Comparison of ENCODE assay signal across 8 mouse cellular contexts in the genomic region with DNA sequence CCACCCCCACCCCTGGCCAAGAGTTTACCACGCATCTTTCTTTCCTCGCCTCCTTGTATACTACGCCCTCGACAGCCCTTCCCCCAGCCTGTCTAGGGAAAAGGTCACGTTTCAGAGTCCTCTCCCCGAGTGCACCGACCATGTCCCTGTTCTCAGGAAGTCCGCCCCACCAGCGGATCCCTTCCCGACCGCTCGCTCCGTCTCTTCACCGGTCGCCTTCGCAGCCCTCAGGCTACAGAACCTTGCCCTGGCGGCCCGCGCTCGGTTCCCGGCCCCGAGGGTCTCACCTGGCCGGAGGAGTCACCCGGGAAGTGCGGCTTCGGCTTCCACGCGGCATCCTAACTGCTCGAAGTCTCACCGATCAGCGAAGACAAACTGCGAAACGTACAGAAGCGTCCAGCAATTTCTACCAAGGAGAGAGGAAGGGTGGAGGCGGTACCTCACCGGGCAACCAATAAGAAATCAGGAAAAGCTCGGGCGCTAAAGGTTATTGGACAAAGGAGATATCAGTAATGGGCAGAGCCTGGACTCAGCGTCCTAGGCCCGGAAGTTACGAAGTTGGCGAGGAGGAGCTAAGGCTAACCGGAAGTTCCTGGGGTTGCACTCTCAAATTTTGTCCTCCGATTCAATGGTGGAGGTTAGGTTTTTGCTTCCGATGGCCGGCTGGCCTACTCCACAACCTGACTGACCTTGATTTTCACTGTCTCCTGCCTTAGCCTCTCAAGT. TPM values are rescaled to one million over a fixed set of nuclear protein-coding genes. Genes with fewer than 3 reads are reported as not detected.
DNase-seq lines count a peak whose midpoint lies in the region; ATAC-seq and TF ChIP-seq lines count a peak whose summit lies in the region.

A gene (minus strand): TSS at position 560 of the 726 bp plus-strand sequence.

- ATAC-seq in forebrain, embryonic 11.5 days (replicated peaks; ENCODE audit: low FRiP score) = peak; percentile 99
- ATAC-seq in heart, embryonic 16.5 days (replicated peaks; ENCODE audit: extremely low read depth, insufficient read depth, low FRiP score) = peak; percentile 99
- peak; percentile 99 for ATAC-seq in liver, embryonic 15.5 days (ENCODE audit: insufficient read depth)
- peak; percentile 99 for ATAC-seq in neural tube, embryonic 12.5 days (ENCODE audit: low FRiP score, low read depth)

- no peak for TF ChIP-seq EP300 in CH12.LX (IDR thresholded peaks at IDR 0.05; ENCODE audit: low read length)

- H3K79me2 ChIP-seq in CH12.LX (replicated peaks; ENCODE audit: control insufficient read depth, extremely low read depth, insufficient read depth, poor library complexity, severe bottlenecking) = peaks cover 36% of the 10 kb centered on the region

- H3K4me1 ChIP-seq in CH12.LX (ENCODE audit: control insufficient read depth in 1 of 2, insufficient read depth in 2 of 2) = peaks cover 3 to 10% of the 10 kb centered on the region in 2 experiments; a peak in 2 of 4 replicates
- H3K4me1 ChIP-seq in forebrain, embryonic 11.5 days (replicated peaks; ENCODE audit: control insufficient read depth, insufficient read depth, low read length) = 0 out of 2 replicates have a peak, but pooled peaks cover 5% of the 10 kb centered on the region
- peaks cover 15% of the 10 kb centered on the region for H3K4me1 ChIP-seq in heart, embryonic 16.5 days (ENCODE audit: control insufficient read depth, insufficient read depth, low read length)
- peaks cover 20% of the 10 kb centered on the region for H3K4me1 ChIP-seq in liver, embryonic 15.5 days (replicated peaks)
- H3K4me1 ChIP-seq in neural tube, embryonic 12.5 days = peaks cover 14% of the 10 kb centered on the region

- in situ Hi-C loops in CH12.LX (cut with MboI; ENCODE audit: low pct_ligation_motif_present, low pct_unique_long_range_greater_than_20kb, low sequenced_read_pairs) = no loop called here

- dilution Hi-C loops in CH12.LX (cut with MboI; ENCODE audit: extremely low pct_ligation_motif_present, extremely low pct_unique_long_range_greater_than_20kb, low sequenced_read_pairs) = no loop called here

- H3K36me3 ChIP-seq in CH12.LX (replicated peaks in 1 of 2; ENCODE audit: control insufficient read depth in 1 of 2, insufficient read depth in 1 of 2, low read length in 1 of 2) = peaks cover 13 to 27% of the 10 kb centered on the region in 2 experiments
- H3K36me3 ChIP-seq in forebrain, embryonic 11.5 days (ENCODE audit: control insufficient read depth, insufficient read depth, low read length) = peaks cover 5% of the 10 kb centered on the region; the same call in 1 of the 2 replicates
- peaks cover 18% of the 10 kb centered on the region for H3K36me3 ChIP-seq in heart, embryonic 16.5 days (ENCODE audit: control insufficient read depth, insufficient read depth)
- H3K36me3 ChIP-seq in liver, embryonic 15.5 days (replicated peaks) = peaks cover 25% of the 10 kb centered on the region
- H3K36me3 ChIP-seq in neural tube, embryonic 12.5 days = peaks cover 23% of the 10 kb centered on the region

- H3K4me2 ChIP-seq in CH12.LX (ENCODE audit: insufficient read depth, low read depth, poor library complexity, severe bottlenecking) = peak within 1 kb of the TSS; percentile 92
- H3K4me2 ChIP-seq in forebrain, embryonic 11.5 days (ENCODE audit: low read depth, low read length, severe bottlenecking) = peak within 1 kb of the TSS; percentile 80
- H3K4me2 ChIP-seq in heart, embryonic 16.5 days (ENCODE audit: low read depth, low read length) = peak within 1 kb of the TSS; percentile 88
- peak within 1 kb of the TSS; percentile 78 for H3K4me2 ChIP-seq in liver, embryonic 15.5 days
- peak within 1 kb of the TSS; percentile 77 for H3K4me2 ChIP-seq in neural tube, embryonic 12.5 days (replicated peaks)

- H3K9ac ChIP-seq in CH12.LX (ENCODE audit: insufficient read depth, low read depth) = peak within 1 kb of the TSS; percentile 80
- H3K9ac ChIP-seq in forebrain, embryonic 11.5 days (ENCODE audit: low read length) = peak within 1 kb of the TSS; percentile 89
- H3K9ac ChIP-seq in heart, embryonic 16.5 days (ENCODE audit: low read length) = peak within 1 kb of the TSS; percentile 82
- peak within 1 kb of the TSS; percentile 91 for H3K9ac ChIP-seq in liver, embryonic 15.5 days
- H3K9ac ChIP-seq in neural tube, embryonic 12.5 days = peak within 1 kb of the TSS; percentile 94

- H3K4me3 ChIP-seq in CH12.LX (replicated peaks in 1 of 3; ENCODE audit: low read depth in 2 of 3, low read length in 2 of 3, poor library complexity in 1 of 3) = peak within 1 kb of the TSS; percentile 76 to 95 (median 85)
- H3K4me3 ChIP-seq in forebrain, embryonic 11.5 days (ENCODE audit: low read depth, low read length) = peak within 1 kb of the TSS; percentile 83
- H3K4me3 ChIP-seq in heart, embryonic 16.5 days (ENCODE audit: low read length) = peak within 1 kb of the TSS; percentile 83
- peak within 1 kb of the TSS; percentile 86 for H3K4me3 ChIP-seq in liver, embryonic 15.5 days (replicated peaks)
- H3K4me3 ChIP-seq in neural tube, embryonic 12.5 days = peak within 1 kb of the TSS; percentile 88

- DNase-seq in CH12.LX (ENCODE audit: extremely low read depth) = peak; percentile 98
- peak; percentile 94 for DNase-seq in c-Kit-positive CD71-positive TER-119-negative erythroid progenitor cells, embryonic 14.5 days (ENCODE audit: low read depth)
- DNase-seq in forebrain, embryonic 11.5 days (ENCODE audit: low spot score) = peak; percentile 92
- DNase-seq in kidney, postnatal 36 days = peak; percentile 92 to 98
- peak; percentile 99 for DNase-seq in telencephalon, adult 2 months (ENCODE audit: low read depth, low spot score)

- H3K9me3 ChIP-seq in CH12.LX (replicated peaks; ENCODE audit: low read length) = peaks cover 3% of the 10 kb centered on the region
- no peaks in the 10 kb centered on the region for H3K9me3 ChIP-seq in forebrain, embryonic 11.5 days (ENCODE audit: control insufficient read depth, low read length)
- H3K9me3 ChIP-seq in heart, embryonic 16.5 days (replicated peaks; ENCODE audit: control insufficient read depth, low read length) = no peaks in the 10 kb centered on the region
- H3K9me3 ChIP-seq in liver, embryonic 15.5 days (replicated peaks) = no peaks in the 10 kb centered on the region
- H3K9me3 ChIP-seq in neural tube, embryonic 12.5 days = no peaks in the 10 kb centered on the region

- TF ChIP-seq POLR2A in CH12.LX (IDR thresholded peaks at IDR 0.05; ENCODE audit: low read depth, low read length) = peak; percentile 98

- H3K27ac ChIP-seq in CH12.LX (ENCODE audit: insufficient read depth, low read depth) = peak within 1 kb of the TSS; percentile 62
- H3K27ac ChIP-seq in forebrain, embryonic 11.5 days (ENCODE audit: low read depth, low read length) = peak within 1 kb of the TSS; percentile 81
- H3K27ac ChIP-seq in heart, embryonic 16.5 days (ENCODE audit: low read length) = peak within 1 kb of the TSS; percentile 97
- H3K27ac ChIP-seq in liver, embryonic 15.5 days (replicated peaks) = peak within 1 kb of the TSS; percentile 98
- H3K27ac ChIP-seq in neural tube, embryonic 12.5 days = peak within 1 kb of the TSS; percentile 86

- TF ChIP-seq RAD21 in CH12.LX (IDR thresholded peaks at IDR 0.05; ENCODE audit: low read depth, low read length) = no peak

- WGBS in forebrain, embryonic 11.5 days = under 1% methylated on average over 46 of the region's 46 CpGs
- WGBS in heart, embryonic 16.5 days = under 1% methylated on average over 46 of the region's 46 CpGs
- WGBS in liver, embryonic 15.5 days (ENCODE audit: insufficient replicate concordance) = under 1% methylated on average over 46 of the region's 46 CpGs
- WGBS in neural tube, embryonic 12.5 days = under 1% methylated on average over 46 of the region's 46 CpGs

- H3K27me3 ChIP-seq in CH12.LX (replicated peaks) = peaks cover 3% of the 10 kb centered on the region
- H3K27me3 ChIP-seq in forebrain, embryonic 11.5 days (ENCODE audit: control insufficient read depth, insufficient read depth, low read length) = no peaks in the 10 kb centered on the region
- no peaks in the 10 kb centered on the region for H3K27me3 ChIP-seq in heart, embryonic 16.5 days (ENCODE audit: control insufficient read depth, insufficient read depth, low read length)
- H3K27me3 ChIP-seq in liver, embryonic 15.5 days = no peaks in the 10 kb centered on the region
- no peaks in the 10 kb centered on the region for H3K27me3 ChIP-seq in neural tube, embryonic 12.5 days (replicated peaks)

- TF ChIP-seq CTCF in CH12.LX (conservative IDR thresholded peaks at IDR 0.05 in 1 of 2, IDR thresholded peaks at IDR 0.05 in 1 of 2; ENCODE audit: low read depth in 2 of 2, low read length in 2 of 2) = no peak

TF ChIP-seq in CH12.LX, 34 proteins besides CTCF, POLR2A, EP300 and RAD21 (continues in another document):
- TF ChIP-seq ELF1 (IDR thresholded peaks at IDR 0.05; ENCODE audit: low read depth, low read length) = peak; percentile 83
- peak; percentile 46; the same call in 1 of the 2 replicates for TF ChIP-seq E2F4 (IDR thresholded peaks at IDR 0.05; ENCODE audit: insufficient replicate concordance, low read depth, low read length)
- peak; percentile 98 for TF ChIP-seq NELFE (IDR thresholded peaks at IDR 0.05; ENCODE audit: low read depth, low read length)
- 0 out of 2 replicates have a peak, but pooled peaks have one; percentile 38 for TF ChIP-seq RCOR1 (conservative IDR thresholded peaks at IDR 0.05; ENCODE audit: low read depth, low read length)
- TF ChIP-seq BHLHE40 (IDR thresholded peaks at IDR 0.05; ENCODE audit: low read depth, low read length) = peak; percentile 67
- peak; percentile 66; the same call in 1 of the 2 replicates for TF ChIP-seq MEF2A (IDR thresholded peaks at IDR 0.05; ENCODE audit: borderline replicate concordance, low read depth, low read length)
- peak; percentile 79 for TF ChIP-seq TCF12 (IDR thresholded peaks at IDR 0.05; ENCODE audit: low read depth, low read length)
- TF ChIP-seq POLR2AphosphoS2 (IDR thresholded peaks at IDR 0.05; ENCODE audit: low read depth, low read length) = peak; percentile 94
- TF ChIP-seq TBP (conservative IDR thresholded peaks at IDR 0.05; ENCODE audit: low read depth, low read length) = peak; percentile 95
- no peak for TF ChIP-seq PAX5 (IDR thresholded peaks at IDR 0.05; ENCODE audit: low read length)
- peak; percentile 85 for TF ChIP-seq MXI1 (IDR thresholded peaks at IDR 0.05; ENCODE audit: low read depth, low read length)
- no peak for TF ChIP-seq ETS1 (conservative IDR thresholded peaks at IDR 0.05; ENCODE audit: low read depth, low read length)
- no peak for TF ChIP-seq MAFK (IDR thresholded peaks at IDR 0.05; ENCODE audit: insufficient replicate concordance, low read length)

RNA-seq across cellular contexts. Expression of the gene that starts here (rescaled TPM):
- total RNA-seq in CH12.LX (2012; rRNA removed) = 552 and 592 TPM in 2 replicates
- 988 and 1,007 TPM in 2 replicates for total RNA-seq in CH12.LX (2014; rRNA removed)
- 346 and 370 TPM in 2 replicates for polyA plus RNA-seq in CH12.LX (2012; ENCODE audit: insufficient read length, low read depth)
- 880 and 904 TPM in 2 replicates for polyA plus RNA-seq in forebrain, embryonic 11.5 days (2014; fragmentation: Nextera tagmentation; extraction: Ambion mirVana)
- 1,037 and 1,041 TPM in 2 replicates for polyA plus RNA-seq in heart, embryonic 16.5 days (2015; fragmentation: Nextera tagmentation; extraction: Ambion mirVana)
- polyA plus RNA-seq in liver, embryonic 15.5 days (2015; fragmentation: Nextera tagmentation; extraction: Ambion mirVana) = 519 and 524 TPM in 2 replicates
- 806 and 883 TPM in 2 replicates for polyA plus RNA-seq in neural tube, embryonic 12.5 days (2016; fragmentation: Nextera tagmentation; extraction: Ambion mirVana)

Comparison
In these comparisons a context has a peak if more than half of its experiments do, and no peak if none do; other contexts are left out.
1. Peak in every context shown above with its lines: DNase-seq, ATAC-seq, H3K4me3 ChIP-seq and H3K27ac ChIP-seq.